Comparison of ENCODE assay signal across 9 mouse cellular contexts in the genomic region with DNA sequence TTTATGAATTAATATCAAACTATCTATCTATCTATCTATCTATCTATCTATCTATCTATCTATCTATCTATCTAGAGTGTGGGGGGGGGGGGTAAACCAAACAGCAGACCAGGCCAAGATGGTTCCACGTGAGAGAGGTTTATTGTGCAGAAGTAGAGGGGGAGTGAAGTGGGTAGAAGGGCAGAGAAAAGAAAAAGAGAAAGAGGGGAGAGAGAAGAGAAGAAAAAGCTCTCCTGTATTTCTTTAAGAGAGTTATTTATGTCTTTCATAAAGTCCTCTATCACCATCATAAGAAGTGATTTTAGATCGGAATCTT. TPM values are rescaled to one million over a fixed set of nuclear protein-coding genes. Genes with fewer than 3 reads are reported as not detected.
DNase-seq lines count a peak whose midpoint lies in the region; ATAC-seq and TF ChIP-seq lines count a peak whose summit lies in the region.
"Had no signal": no experiment of that assay in that cellular context is flagged by ENCODE, and none has a peak within 500 bp of the region (broad histone marks: within the 10 kb centered on the region; RNA-seq: fewer than 3 reads in every experiment).

No protein-coding gene starts in this region.

- DNase-seq in heart, postnatal 0 days (ENCODE audit: low spot score) = no peak
- no peak for DNase-seq in heart, postnatal 10 days
- DNase-seq in midbrain, embryonic 11.5 days (ENCODE audit: low spot score, missing footprints) = peak; percentile 84
- DNase-seq in embryo, embryonic 9.5 days (ENCODE audit: extremely low spot score) = no peak
- DNase-seq in embryo, embryonic 10 days (ENCODE audit: low spot score) = no peak
- no peak for DNase-seq in spleen, adult 18-20 months

- H3K36me3 ChIP-seq in heart, postnatal 0 days (replicated peaks; ENCODE audit: control insufficient read depth, insufficient read depth, low read length) = no peaks in the 10 kb centered on the region
- no peaks in the 10 kb centered on the region for H3K36me3 ChIP-seq in embryonic facial prominence, embryonic 12.5 days
- H3K36me3 ChIP-seq in hindbrain, embryonic 15.5 days = no peaks in the 10 kb centered on the region
- H3K36me3 ChIP-seq in midbrain, embryonic 11.5 days (ENCODE audit: control insufficient read depth, insufficient read depth, low read length) = no peaks in the 10 kb centered on the region

- TF ChIP-seq CTCF in heart, postnatal 0 days (IDR thresholded peaks at IDR 0.05; ENCODE audit: low read depth) = no peak

- ATAC-seq in heart, postnatal 0 days (ENCODE audit: insufficient read depth, low read depth) = no peak
- no peak for ATAC-seq in embryonic facial prominence, embryonic 12.5 days (ENCODE audit: insufficient number of reproducible peaks, insufficient read depth, low FRiP score, low TSS enrichment)
- peak; percentile 35 for ATAC-seq in hindbrain, embryonic 15.5 days (ENCODE audit: low FRiP score, low read depth)
- peak; percentile 55; the same call in 1 of the 2 replicates for ATAC-seq in midbrain, embryonic 11.5 days (ENCODE audit: low FRiP score)

- H3K27me3 ChIP-seq in heart, postnatal 0 days (ENCODE audit: control insufficient read depth, insufficient read depth, low read length) = no peaks in the 10 kb centered on the region
- H3K27me3 ChIP-seq in embryonic facial prominence, embryonic 12.5 days = no peaks in the 10 kb centered on the region
- H3K27me3 ChIP-seq in hindbrain, embryonic 15.5 days = no peaks in the 10 kb centered on the region
- H3K27me3 ChIP-seq in midbrain, embryonic 11.5 days (ENCODE audit: control insufficient read depth, insufficient read depth, low read length) = no peaks in the 10 kb centered on the region
- H3K27me3 ChIP-seq: CH12.LX had no signal

- peak overlapping the region; percentile 45 for H3K4me3 ChIP-seq in heart, postnatal 0 days (ENCODE audit: low read depth, low read length)
- H3K4me3 ChIP-seq in embryonic facial prominence, embryonic 12.5 days = peak overlapping the region; percentile 34
- H3K4me3 ChIP-seq in hindbrain, embryonic 15.5 days = peak overlapping the region; percentile 34
- H3K4me3 ChIP-seq in midbrain, embryonic 11.5 days (ENCODE audit: low read depth, low read length) = 0 out of 2 replicates have a peak overlapping the region, but pooled peaks have one; percentile 16

- intact Hi-C loops in heart, postnatal 10 days (cut with DNase I) = no loop called here

- no peak for TF ChIP-seq EP300 in heart, postnatal 0 days (IDR thresholded peaks at IDR 0.05; ENCODE audit: low read depth)

- H3K4me1 ChIP-seq in heart, postnatal 0 days (ENCODE audit: control insufficient read depth, insufficient read depth) = peaks cover 3% of the 10 kb centered on the region; the same call in 1 of the 2 replicates
- no peaks in the 10 kb centered on the region for H3K4me1 ChIP-seq in embryonic facial prominence, embryonic 12.5 days
- H3K4me1 ChIP-seq in hindbrain, embryonic 15.5 days (replicated peaks) = peaks cover 11% of the 10 kb centered on the region
- peaks cover 12% of the 10 kb centered on the region for H3K4me1 ChIP-seq in midbrain, embryonic 11.5 days (ENCODE audit: control insufficient read depth, insufficient read depth, low read length)

- 53% methylated on average over 2 of the region's 2 CpGs for WGBS in heart, postnatal 0 days
- WGBS in embryonic facial prominence, embryonic 12.5 days = 54% methylated on average over 2 of the region's 2 CpGs
- WGBS in hindbrain, embryonic 15.5 days = 54% methylated on average over 2 of the region's 2 CpGs
- WGBS in midbrain, embryonic 11.5 days = 45% methylated on average over 2 of the region's 2 CpGs

- no peak overlapping the region for H3K9ac ChIP-seq in heart, postnatal 0 days (replicated peaks; ENCODE audit: low read depth, low read length)
- 0 out of 2 replicates have a peak overlapping the region, but pooled peaks have one; percentile 43 for H3K9ac ChIP-seq in embryonic facial prominence, embryonic 12.5 days
- peak overlapping the region; percentile 57; the same call in 1 of the 2 replicates for H3K9ac ChIP-seq in hindbrain, embryonic 15.5 days
- no peak overlapping the region; the same call in 1 of the 2 replicates for H3K9ac ChIP-seq in midbrain, embryonic 11.5 days (ENCODE audit: low read length)

- no peaks in the 10 kb centered on the region for H3K9me3 ChIP-seq in heart, postnatal 0 days (replicated peaks; ENCODE audit: control insufficient read depth, low read length)
- no peaks in the 10 kb centered on the region for H3K9me3 ChIP-seq in embryonic facial prominence, embryonic 12.5 days
- H3K9me3 ChIP-seq in hindbrain, embryonic 15.5 days = no peaks in the 10 kb centered on the region
- no peaks in the 10 kb centered on the region for H3K9me3 ChIP-seq in midbrain, embryonic 11.5 days (ENCODE audit: control insufficient read depth, low read length)

- H3K27ac ChIP-seq in heart, postnatal 0 days (ENCODE audit: low read depth) = no peak overlapping the region
- no peak overlapping the region for H3K27ac ChIP-seq in embryonic facial prominence, embryonic 12.5 days
- H3K27ac ChIP-seq in hindbrain, embryonic 15.5 days (replicated peaks) = peak overlapping the region; percentile 70
- peak overlapping the region; percentile 35; the same call in 1 of the 2 replicates for H3K27ac ChIP-seq in midbrain, embryonic 11.5 days (ENCODE audit: low read depth, low read length)

- H3K4me2 ChIP-seq in heart, postnatal 0 days (ENCODE audit: low read depth, low read length) = peak overlapping the region; percentile 72
- peak overlapping the region; percentile 49 for H3K4me2 ChIP-seq in embryonic facial prominence, embryonic 12.5 days (replicated peaks)
- peak overlapping the region; percentile 58 for H3K4me2 ChIP-seq in hindbrain, embryonic 15.5 days
- H3K4me2 ChIP-seq in midbrain, embryonic 11.5 days = peak overlapping the region; percentile 45

RNA-seq across cellular contexts. Expression of a gene that starts 26.2 kb away (rescaled TPM):
- not detected in 2 replicates for total RNA-seq in heart, postnatal 0 days (2014; rRNA removed; ENCODE audit: low replicate concordance)
- not detected in 2 replicates for polyA plus RNA-seq in heart, postnatal 0 days (2015; fragmentation: Nextera tagmentation; extraction: Ambion mirVana)
- total RNA-seq in heart, postnatal 10 days (2021) = 1 to 10 TPM; 2.8 to 5.5 TPM
- polyA plus RNA-seq in embryonic facial prominence, embryonic 12.5 days (2016; fragmentation: Nextera tagmentation; extraction: Ambion mirVana) = 0.28 and 0.39 TPM in 2 replicates
- polyA plus RNA-seq in hindbrain, embryonic 15.5 days (2015; fragmentation: Nextera tagmentation; extraction: Ambion mirVana) = 0.30 TPM in 1 of 2 replicates, not detected in the other
- polyA plus RNA-seq in midbrain, embryonic 11.5 days (2014; fragmentation: Nextera tagmentation; extraction: Ambion mirVana) = 0.23 TPM in 1 of 2 replicates, not detected in the other

Comparison
In these comparisons a context has a peak if more than half of its experiments do, and no peak if none do; other contexts are left out.
1. ATAC-seq: peak in hindbrain, embryonic 15.5 days (single experiment) and midbrain, embryonic 11.5 days (single experiment); none in heart, postnatal 0 days (single experiment) and embryonic facial prominence, embryonic 12.5 days (single experiment).
2. H3K27ac ChIP-seq: peak in hindbrain, embryonic 15.5 days (single experiment) and midbrain, embryonic 11.5 days (single experiment); none in heart, postnatal 0 days (single experiment) and embryonic facial prominence, embryonic 12.5 days (single experiment).
3. H3K9ac ChIP-seq: peak in embryonic facial prominence, embryonic 12.5 days (single experiment) and hindbrain, embryonic 15.5 days (single experiment); none in heart, postnatal 0 days (single experiment) and midbrain, embryonic 11.5 days (single experiment).
4. Peak in every context shown above with its lines, with median percentiles within 50 percentile points of each other: H3K4me2 ChIP-seq and H3K4me3 ChIP-seq.